Mouse (Mus musculus): Measurements from ENCODE around the gene Zfp784.

GRCm38 (mm10) chr7:4995268-4996002 lies 42.8 kb downstream of the Zfp784 start:
- TF ChIP-seq CTCF (IDR thresholded peaks at IDR 0.05; ENCODE audit: borderline replicate concordance, control insufficient read depth, extremely low read depth, insufficient read depth, low read length, poor library complexity): no peak
- TF ChIP-seq POLR2A (IDR thresholded peaks at IDR 0.05; ENCODE audit: control insufficient read depth, extremely low read depth, insufficient read depth, low read length, poor library complexity): no peak

Data from thymus, adult 2 months (tissue).